Mouse (Mus musculus) brain, embryonic 14.5 days (tissue): ENCODE results near the gene Ppm1k. TPM values are rescaled to one million over a fixed set of nuclear protein-coding genes. Genes with fewer than 3 reads are reported as not detected.
"Not testable (repeated sequence)": the region's sequence is repeated elsewhere in the genome, so short reads cannot be mapped to it uniquely, and the experiment has no call there.

Experiments used
- DNase-seq: peaks from one replicate; pipeline ENCODE4 v3.0.0-alpha.2; 2011; ENCODE audit warnings: low read depth
- CTCF ChIP-seq: fragments of 200-500 bp; IDR thresholded peaks from 2 replicates; pipeline ENCODE4 v1.5.1; 2012; ENCODE audit warnings: inconsistent platforms, mild to moderate bottlenecking, moderate library complexity, borderline replicate concordance; ENCODE audit not compliant: insufficient read depth, insufficient read length; ENCODE audit errors: extremely low read depth
- POLR2A ChIP-seq: fragments of 200-500 bp; IDR thresholded peaks from 2 replicates; pipeline ENCODE4 v1.6.1; 2012; ENCODE audit warnings: mild to moderate bottlenecking, inconsistent platforms, borderline replicate concordance; ENCODE audit not compliant: poor library complexity, insufficient read depth, insufficient read length, severe bottlenecking; ENCODE audit errors: extremely low read depth
- polyA plus RNA-seq: library from polyadenylated mRNA; depleted of rRNA; stranded (reverse); fragments of >200 nt; gene quantifications from 2 replicates; pipeline ENCODE4 v1.2.3, GENCODE M21; 2012; rRNA removed

Gene Ppm1k
- polyA plus RNA-seq, 1 experiment, result 5.1 TPM

- TF ChIP-seq CTCF, result no peak
- no peak for TF ChIP-seq POLR2A
- no peak for DNase-seq
These were observed 14.3 kb downstream of the Ppm1k start for GRCm38 (mm10) chr6:57520749-57521652.

GRCm38 (mm10) chr6:57514035-57514374, 21.3 kb downstream of the Ppm1k start:
- TF ChIP-seq CTCF (no peak), POLR2A (no peak)
- no peak for DNase-seq

- DNase-seq, result no peak
- TF ChIP-seq POLR2A (no peak), CTCF (no peak)
These were observed 21.8 kb downstream of the Ppm1k start for GRCm38 (mm10) chr6:57513351-57514034.

- no peak for TF ChIP-seq CTCF
- no peak for TF ChIP-seq POLR2A
- no peak for DNase-seq
These were observed 23.4 kb downstream of the Ppm1k start for GRCm38 (mm10) chr6:57511899-57512298.

GRCm38 (mm10) chr6:57503662-57504379, 31.4 kb downstream of the Ppm1k start:
- DNase-seq, result no peak
- no peak for TF ChIP-seq POLR2A
- no peak for TF ChIP-seq CTCF

- TF ChIP-seq CTCF (no peak), POLR2A (no peak)
- DNase-seq, result no peak
These were observed 36.1 kb downstream of the Ppm1k start for GRCm38 (mm10) chr6:57499209-57499608.

- DNase-seq, result not testable (repeated sequence)
These were observed 67.1 kb downstream of the Ppm1k start for GRCm38 (mm10) chr6:57468161-57468560.

Other genes with a start within 250 kb of the Ppm1k start
- not detected in 2 replicates for gene Vmn1r16, start 206.0 kb downstream of the Ppm1k start, polyA plus RNA-seq
- not detected in 2 replicates for gene Vmn1r17, start 171.7 kb downstream of the Ppm1k start, polyA plus RNA-seq
- not detected in 2 replicates for gene Vmn1r18, start 139.7 kb downstream of the Ppm1k start, polyA plus RNA-seq
- not detected in 2 replicates for gene Vmn1r19, start 131.7 kb downstream of the Ppm1k start, polyA plus RNA-seq
- gene Vmn1r20, start 106.5 kb downstream of the Ppm1k start, polyA plus RNA-seq, result not detected in 2 replicates
- gene Herc6, start 45.5 kb upstream of the Ppm1k start, polyA plus RNA-seq, result 0.78 and 0.96 TPM in 2 replicates
- gene Pyurf, start 156.6 kb upstream of the Ppm1k start, polyA plus RNA-seq, result 10.0 and 10.2 TPM in 2 replicates
- gene Lancl2, start 167.1 kb upstream of the Ppm1k start, polyA plus RNA-seq, result 48.2 and 66.5 TPM in 2 replicates